Mouse (Mus musculus) urinary bladder, postnatal 14 days (tissue): Measurements from ENCODE around the gene Vmn1r66.
"Not testable (repeated sequence)": the region's sequence is repeated elsewhere in the genome, so short reads cannot be mapped to it uniquely, and the experiment has no call there.

Source experiments
- DNase-seq: peaks from one replicate; pipeline ENCODE4 v3.0.0; 2021; ENCODE audit warnings: low spot score

Gene Vmn1r66

DNA sequence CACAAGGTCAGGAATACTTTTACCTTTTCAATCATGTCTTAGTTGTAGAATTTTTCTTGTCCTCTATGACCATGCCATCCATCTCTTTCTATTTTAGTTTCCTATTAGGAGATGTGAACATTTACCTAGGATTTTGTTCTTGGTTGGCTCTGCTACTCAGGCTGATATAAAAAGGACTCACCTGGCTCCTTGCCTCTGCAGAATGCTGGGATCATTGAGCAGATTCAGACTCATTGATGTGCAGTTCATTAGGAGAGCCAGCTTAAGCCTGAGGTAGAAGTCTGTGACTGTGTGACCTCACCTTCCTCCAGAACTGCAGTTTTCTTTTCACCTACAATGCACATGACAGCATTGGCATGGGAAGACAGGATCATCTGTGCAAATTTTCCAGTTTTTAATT, at the start of gene Vmn1r66:
TSS of gene Vmn1r66 (minus strand) at position 101 of the 400 bp plus-strand sequence.
- DNase-seq: no peak

GRCm38 (mm10) chr7:10325462-10325861, 47.7 kb upstream of the Vmn1r66 start:
- not testable (repeated sequence) for DNase-seq

DNA sequence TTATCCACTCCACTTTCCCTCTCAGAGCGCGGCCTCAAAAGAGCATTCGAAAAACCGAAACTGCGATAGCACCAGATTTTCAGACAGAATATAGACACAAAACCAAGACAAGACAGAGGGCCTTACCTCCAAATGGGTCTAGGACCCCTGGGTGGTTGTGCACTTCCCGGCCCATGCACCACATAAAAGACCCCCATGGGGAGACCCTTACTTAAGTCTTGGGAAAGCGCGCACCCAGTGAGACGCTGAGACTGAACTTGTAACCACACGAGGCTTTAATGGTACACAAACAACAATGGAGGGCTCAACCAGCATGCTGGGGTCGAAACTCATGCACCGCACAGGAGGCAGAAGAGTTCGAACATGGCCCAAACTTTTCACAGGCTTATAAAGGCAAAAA, 25.7 kb downstream of the Vmn1r66 start:
- no peak for DNase-seq

GRCm38 (mm10) chr7:10249146-10249545, 28.7 kb downstream of the Vmn1r66 start:
- DNase-seq: no peak
